Mouse (Mus musculus): ENCODE results near the gene Birc6. TPM values are rescaled to one million over a fixed set of nuclear protein-coding genes. Genes with fewer than 3 reads are reported as not detected.

The Birc6 gene
- total RNA-seq, 2 experiments from 2014 or later: 94.9 to 103 TPM

DNA sequence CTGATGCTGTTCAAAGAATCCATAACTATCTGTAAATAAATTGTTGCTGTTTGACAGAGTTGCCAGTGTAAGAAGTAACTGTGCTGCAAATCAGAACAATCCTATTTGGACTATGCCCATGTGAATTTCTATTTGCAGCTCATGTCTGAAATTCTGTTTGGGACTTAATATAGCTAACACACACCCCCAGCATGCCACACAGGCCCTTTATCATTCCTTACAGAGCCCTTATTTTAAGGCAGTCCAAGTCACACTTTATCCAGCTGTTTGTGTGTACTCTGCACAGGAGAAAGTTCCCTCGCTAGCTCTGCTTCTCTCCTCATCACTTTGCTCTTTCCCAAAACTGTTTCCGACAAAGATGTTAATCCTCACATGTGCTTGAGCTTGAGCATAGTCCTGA, 15.5 kb downstream of the Birc6 start:
- intact Hi-C loops (cut with DNase I): no loop called here

DNA sequence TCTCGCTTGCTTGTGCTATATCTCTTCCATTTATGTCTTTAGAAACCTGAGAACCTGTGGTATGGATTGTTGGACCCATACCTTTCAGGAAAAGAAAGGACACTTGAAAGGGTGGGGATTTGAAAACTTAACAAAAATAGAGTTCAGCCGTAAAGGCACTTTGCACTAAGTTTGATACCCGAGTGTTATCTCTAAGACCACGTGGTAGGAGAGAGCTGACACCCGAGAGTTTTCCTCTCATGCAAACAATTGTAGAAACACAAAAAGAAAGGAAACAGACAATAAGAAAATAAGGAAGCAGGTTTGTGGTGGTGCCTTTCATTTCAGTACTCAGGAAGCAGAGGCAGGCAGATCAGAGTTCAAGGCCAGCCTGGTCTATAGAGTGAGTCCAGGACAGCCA, 26.0 kb downstream of the Birc6 start:
- intact Hi-C loops (cut with DNase I): no loop called here
- DNase-seq: no peak

More for the DNA sequence above, 15.5 kb downstream of the Birc6 start:
- no peak for DNase-seq

DNA sequence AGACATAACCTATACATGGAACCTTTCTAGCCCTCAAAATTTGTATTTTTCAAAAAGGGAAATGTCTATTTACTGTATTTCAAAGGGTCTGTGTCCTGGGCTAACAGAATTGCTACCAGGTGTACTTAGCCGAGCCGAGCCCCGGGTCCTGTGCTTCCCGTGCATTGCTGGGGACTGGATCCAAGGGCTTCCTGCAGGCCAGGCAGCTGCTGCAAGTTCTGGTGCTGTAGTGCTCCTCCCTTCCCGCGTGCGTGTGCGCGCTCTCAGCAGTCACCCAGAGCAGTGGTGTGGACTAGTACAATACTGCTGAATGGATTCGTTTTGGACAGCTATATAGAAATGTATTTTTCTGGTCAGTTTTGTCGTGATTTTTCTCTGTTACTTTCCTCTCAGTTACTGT, 31.8 kb downstream of the Birc6 start:
- intact Hi-C loops (cut with DNase I): no loop called here
- DNase-seq: no peak

DNA sequence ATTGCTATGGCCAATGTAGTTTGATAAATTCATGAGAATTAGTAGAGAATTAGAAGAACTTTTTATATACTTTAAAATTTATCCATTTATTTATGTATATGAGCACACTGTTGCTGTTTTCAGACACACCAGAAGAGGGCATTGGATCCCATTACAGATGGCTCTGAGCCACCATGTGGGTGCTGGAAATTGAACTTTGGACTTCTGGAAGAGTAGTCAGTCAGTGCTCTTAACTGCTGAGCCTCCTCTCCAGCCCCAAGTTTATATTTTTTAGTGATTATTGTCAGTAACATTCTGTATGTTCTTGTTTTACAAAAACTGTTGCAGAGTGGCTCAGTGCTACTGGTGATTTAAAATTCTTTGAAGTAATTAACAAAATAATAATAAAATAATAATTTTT, 36.1 kb downstream of the Birc6 start:
- intact Hi-C loops (cut with DNase I): no loop called here
- DNase-seq: no peak

DNA sequence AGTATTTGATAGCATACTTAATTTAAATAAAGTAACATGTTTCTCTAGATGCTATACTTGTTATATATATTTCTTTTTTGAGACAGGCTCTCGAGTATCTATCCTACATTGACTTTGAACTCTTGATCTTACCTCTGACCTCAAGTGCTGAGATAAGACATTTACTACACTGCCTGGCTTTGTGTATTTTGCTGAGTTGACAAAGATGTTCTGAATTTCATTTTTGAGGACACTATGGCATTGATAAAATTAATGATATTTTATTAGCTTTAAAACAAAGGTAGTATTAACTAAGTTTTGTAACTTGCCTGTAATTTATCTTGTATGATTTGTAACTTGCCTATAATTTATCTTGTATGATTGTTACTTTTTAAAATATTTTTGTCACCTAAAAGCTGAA, 41.1 kb downstream of the Birc6 start:
- no peak for DNase-seq
- intact Hi-C loops (cut with DNase I): no loop called here

DNA sequence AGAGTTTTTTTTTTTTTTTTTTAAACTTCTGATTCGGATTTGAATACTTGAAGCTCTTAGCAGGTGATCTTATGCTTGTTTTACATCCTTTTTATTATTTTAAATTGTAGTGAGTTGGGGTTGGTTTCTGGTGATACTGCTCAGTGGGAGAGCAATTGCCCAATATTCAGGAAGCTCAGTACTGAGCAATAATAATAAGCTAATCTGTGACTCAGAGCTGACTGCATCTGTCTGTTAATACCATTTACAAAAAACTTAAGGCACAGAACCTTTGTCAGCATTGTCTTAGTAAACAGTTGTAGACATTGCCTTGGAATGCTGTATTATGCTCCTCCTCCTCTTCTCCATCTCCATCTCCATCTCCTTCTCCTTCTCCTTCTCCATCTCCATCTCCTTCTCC, 42.5 kb downstream of the Birc6 start:
- no peak for DNase-seq

DNA sequence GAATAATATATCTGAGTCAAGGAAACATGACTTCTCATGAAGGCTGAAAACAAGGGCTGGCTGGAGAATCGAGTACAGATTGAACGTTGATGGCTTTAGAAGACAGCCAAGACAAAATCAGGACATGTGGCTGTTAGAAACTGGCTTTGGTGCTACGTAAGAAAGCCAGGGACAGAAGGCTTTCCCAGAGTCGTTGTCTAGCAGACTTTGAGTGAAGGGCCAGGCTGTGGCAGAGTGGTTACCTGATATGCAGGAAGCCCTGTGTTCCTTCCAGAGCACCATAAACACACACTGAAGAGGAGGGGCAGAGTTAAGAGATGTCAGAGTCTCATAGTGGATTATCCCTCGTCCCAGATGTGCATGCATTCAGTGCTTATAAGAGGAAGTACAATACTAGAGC, 49.1 kb downstream of the Birc6 start:
- intact Hi-C loops (cut with DNase I): no loop called here
- DNase-seq: no peak

More for the DNA sequence above, 42.5 kb downstream of the Birc6 start:
- intact Hi-C loops (cut with DNase I): no loop called here

DNA sequence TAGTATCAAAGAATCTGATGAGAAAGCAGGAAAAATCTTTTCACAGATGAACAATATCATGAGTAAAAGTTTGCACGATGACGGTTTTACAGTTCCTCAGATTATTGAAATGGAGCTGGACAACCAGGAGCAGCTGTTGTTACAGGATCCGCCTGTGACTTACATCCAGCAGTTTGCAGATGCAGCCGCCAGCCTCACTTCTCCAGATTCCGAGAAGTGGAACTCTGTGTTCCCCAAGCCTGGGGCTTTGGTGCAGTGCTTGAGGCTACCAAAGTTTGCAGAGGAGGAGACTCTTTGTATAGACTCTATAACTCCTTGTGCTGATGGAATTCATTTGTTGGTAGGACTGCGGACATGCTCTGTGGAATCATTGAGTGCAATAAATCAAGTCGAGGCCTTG, 51.5 kb downstream of the Birc6 start:
- intact Hi-C loops (cut with DNase I): no loop called here
- no peak for DNase-seq

DNA sequence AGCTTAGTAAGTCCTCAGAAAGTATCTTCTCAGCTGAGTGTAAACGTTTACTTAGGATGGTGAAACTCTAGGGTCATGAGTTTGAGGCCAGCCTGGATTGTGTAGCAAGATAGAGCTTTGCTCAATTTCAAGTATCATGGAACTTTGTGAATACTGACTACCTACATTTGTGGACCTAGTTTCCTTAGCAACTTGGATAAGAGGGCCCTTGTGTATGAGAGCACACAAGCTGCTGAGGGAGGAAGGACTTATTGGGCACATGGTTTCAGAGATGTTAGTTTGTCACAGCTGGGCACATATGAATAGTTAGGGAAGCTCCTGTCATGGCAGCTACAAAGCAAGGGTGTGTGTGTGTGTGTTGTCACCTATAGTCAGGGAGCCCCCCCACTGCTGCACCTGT, 52.6 kb downstream of the Birc6 start:
- intact Hi-C loops (cut with DNase I): no loop called here
- DNase-seq: no peak

DNA sequence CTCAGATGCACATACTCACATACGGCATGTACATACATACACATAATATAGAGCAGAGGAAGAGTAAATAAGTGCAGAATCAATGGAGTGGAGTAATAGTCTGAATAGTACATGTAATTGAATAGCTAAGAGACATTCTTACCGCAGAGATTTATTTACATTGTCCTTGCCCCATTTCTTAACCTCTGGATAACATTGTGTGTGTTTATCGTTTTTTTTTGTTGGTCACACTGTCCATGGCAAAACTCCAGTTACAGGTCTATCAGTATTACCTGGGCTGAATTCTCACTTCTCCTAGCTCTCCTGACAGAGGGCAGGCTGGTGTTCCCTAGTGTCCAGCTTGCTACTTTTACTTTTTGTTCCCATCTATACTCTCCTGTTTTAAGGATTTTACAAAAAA, 58.7 kb downstream of the Birc6 start:
- no peak for DNase-seq
- intact Hi-C loops (cut with DNase I): no loop called here

DNA sequence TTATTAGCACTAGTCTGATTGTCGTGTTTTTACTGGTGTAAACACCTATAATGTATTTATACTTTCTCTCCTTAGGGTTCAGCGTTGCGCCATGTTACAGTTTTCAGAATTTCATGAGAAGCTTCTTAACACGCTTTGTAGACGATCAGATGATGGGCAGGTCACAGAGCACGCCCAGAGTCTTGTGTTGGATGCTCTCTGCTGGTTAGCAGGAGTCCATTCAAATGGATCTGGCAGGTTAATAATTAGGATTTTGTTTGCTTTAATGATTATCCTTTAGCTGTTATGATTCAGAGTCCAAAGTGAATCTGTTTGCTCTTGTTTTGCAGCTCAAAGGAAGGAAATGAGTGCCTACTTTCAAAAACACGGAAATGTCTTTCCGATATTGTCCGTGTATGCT, 70.8 kb downstream of the Birc6 start:
- DNase-seq: no peak
- intact Hi-C loops (cut with DNase I): loop anchor here (10.0 kb wide), 1 partner anchor 104 kb away; no protein-coding TSS in a partner anchor

DNA sequence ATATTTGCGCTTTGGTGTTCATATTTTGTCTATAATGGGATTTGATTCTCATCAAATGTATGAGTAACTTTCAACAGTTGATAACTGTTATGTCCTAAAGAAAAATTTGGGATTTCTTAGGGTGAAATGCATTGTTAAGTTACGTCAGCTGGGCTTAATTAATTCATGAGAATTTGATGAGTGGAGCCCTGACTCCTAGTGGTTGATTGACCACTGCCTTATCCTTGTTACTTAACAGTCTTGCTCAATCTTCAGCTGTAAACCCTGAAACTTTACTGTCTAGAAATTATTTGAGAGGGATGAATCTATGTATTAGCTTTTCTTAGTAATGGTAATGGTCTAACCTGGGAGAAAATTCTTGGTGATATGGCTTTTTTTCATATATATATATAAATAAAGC, 71.3 kb downstream of the Birc6 start:
- intact Hi-C loops (cut with DNase I): loop anchor here (10.0 kb wide), 1 partner anchor 105 kb away; no protein-coding TSS in a partner anchor

DNA sequence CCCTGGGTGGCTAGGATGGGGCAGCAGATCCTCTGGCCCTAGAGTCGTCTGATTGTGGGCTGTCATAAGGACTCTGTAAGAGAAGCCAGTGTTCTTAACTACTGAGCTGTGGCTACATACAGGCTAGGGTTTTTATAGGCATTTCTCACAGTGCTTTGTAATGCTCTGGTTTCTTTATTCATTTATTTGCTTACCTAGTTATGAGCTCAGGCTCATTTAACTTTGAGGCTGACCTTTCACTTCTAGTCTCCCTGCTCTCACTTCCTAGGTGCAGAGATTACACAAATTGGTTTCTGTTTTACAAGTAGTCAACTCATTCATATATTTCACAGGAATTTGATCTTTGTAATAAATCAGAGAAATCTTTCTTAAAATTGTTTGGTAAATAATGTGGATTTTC, 73.1 kb downstream of the Birc6 start:
- intact Hi-C loops (cut with DNase I): no loop called here
- no peak for DNase-seq

More for the DNA sequence above, 71.3 kb downstream of the Birc6 start:
- DNase-seq: no peak

DNA sequence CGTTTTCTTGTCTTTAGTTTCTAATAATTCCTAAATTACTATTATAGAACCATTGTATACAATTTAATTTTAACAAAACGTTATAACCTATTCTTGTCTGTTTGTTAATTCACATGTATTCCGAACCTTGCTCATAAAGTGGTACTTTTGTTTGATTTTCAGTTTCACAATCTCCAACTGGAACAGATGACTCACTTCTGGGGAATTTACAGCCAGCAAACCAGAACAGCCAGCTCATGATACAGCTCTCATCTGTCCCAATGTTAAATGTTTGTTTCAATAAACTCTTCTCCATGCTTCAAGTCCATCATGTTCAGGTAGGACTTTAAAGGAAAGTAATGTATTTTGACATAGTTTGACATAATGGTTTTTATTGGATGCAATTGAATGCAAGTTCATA, 102.7 kb downstream of the Birc6 start:
- DNase-seq: no peak
- intact Hi-C loops (cut with DNase I): no loop called here

DNA sequence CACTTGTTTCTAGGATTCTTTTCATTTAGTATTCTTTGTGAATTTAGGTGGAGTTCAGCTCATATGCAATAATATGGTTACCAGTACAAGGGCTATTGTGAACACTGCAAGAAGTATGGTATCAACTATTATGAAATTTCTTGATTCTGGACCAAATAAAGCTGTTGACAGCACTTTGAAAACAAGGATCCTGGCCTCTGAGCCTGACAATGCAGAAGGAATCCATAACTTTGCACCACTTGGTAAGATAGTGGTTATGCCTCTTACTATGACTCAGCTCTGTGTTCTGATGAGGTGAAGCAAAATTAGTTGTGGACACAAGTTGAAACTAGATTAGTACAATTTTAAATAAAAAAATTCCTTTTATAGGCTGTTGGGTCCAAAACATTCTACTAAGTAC, 114.3 kb downstream of the Birc6 start:
- no peak for DNase-seq
- intact Hi-C loops (cut with DNase I): no loop called here

DNA sequence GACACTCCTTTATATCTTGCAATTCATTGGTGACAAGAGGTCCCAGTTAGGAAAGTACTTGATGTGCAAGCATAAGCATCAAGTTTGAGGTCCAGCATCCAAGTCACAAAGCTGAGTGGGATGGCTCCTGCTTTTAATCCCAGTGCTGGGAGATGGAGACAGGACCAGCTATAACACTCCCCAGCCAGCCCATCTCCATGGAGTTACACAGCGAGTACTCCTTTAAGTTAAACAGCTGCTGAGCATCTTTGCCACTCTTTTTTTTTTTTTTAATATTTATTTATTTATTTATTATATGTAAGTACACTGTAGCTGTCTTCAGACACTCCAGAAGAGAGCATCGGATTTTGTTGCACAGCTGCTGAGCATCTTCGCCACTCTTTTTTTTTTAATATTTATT, 130.3 kb downstream of the Birc6 start:
- intact Hi-C loops (cut with DNase I): no loop called here
- no peak for DNase-seq

DNA sequence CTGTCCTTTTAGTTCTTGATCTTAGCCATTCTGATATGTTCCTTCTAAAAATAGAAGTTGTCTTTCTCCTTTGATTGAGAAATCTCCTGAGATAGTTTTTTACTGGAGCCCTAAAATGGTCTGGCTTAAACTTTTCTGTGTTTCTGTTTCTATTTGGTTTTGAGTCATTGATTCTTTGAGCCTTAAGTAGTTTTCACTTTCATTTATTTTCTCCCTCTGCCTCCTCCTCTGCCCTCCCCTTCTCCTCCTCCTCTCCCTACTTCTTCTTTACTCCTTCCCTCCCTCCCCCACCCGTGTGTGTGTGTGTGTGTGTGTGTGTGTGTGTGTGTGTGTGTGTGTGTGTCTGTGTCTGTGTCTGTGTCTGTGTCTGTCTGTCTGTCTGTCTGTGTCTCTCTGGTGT, 139.9 kb downstream of the Birc6 start:
- intact Hi-C loops (cut with DNase I): no loop called here
- DNase-seq: no peak

DNA sequence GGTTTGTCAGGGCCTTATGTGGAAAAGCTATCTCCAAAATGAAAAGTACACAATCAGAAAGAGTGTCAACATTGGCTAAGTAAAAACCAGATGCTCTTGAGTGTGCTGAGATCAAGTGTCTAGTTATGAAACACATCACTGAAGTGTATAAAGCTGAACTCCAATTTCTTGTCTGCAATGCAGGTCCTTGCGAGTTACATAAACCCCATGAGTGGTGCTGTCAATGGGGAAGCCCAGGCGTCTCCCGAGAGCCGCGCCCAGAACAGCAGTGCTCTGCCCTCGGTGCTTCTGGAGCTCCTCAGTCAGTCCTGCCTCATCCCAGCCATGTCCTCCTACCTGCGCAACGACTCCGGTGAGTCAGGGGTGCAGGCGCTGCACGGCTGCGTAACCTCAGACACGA, 141.9 kb downstream of the Birc6 start:
- intact Hi-C loops (cut with DNase I): loop anchor here (10.0 kb wide), 1 partner anchor 705 kb away; no protein-coding TSS in a partner anchor
- DNase-seq: no peak

DNA sequence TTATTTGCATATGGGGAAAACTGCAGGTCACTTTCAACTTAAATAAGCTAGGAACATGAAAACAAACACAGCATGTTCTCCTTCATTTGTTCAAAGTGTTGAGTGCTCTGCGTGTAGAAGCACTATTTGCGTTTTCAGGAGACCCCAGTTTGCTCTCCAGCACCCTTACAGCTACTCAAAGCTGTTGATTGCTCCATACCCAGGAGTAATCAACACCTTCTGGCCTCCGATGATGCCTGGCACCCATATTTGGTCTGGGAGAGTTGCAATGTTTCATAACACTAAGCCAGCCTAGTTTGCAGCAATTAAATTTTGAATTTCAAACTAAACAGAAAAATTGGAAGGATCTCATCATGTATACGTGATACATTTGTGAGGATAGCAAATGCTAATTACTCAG, 144.4 kb downstream of the Birc6 start:
- no peak for DNase-seq
- intact Hi-C loops (cut with DNase I): loop anchor here (10.0 kb wide), 1 partner anchor 702 kb away; no protein-coding TSS in a partner anchor

DNA sequence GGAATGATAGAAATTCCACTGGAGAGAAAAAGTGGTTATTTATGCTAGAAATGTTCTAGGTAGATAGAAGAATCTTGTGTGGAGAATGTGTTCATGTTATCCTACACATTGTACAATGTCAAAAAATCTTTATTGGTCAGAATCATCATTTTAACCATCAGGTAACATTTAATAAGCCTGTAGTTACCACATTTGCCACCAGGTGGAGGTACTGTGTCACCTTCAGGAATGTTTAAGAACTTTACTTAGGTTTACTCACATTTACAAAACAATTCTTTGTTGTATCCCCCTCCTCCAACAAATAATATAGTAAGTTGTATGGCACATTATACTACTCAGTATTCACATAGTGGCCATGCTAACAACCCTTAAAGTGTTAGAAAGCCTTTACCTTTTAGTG, 145.2 kb downstream of the Birc6 start:
- peak; percentile 7 to 58 for DNase-seq
- intact Hi-C loops (cut with DNase I): loop anchor here (10.0 kb wide), 1 partner anchor 702 kb away; no protein-coding TSS in a partner anchor

DNA sequence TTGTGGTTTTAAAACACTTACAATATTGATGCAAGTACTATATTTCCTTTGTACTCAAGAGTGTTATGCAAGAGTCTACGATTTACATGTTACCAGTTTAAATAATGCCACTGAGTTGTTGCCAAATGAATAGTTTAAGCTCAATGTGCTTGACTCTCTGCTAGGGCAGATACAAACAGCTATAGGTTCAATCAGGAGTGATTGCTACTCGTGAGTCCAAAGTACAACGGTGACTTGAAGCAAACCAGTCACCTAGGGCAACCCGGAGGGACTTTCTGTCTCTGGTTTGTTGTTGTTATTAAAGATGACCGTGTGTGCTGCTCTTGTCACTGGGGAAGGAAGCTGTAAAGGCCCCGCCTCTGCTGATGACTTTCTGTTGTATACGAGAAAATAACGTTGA, 150.0 kb downstream of the Birc6 start:
- DNase-seq: no peak
- intact Hi-C loops (cut with DNase I): loop anchor here (10.0 kb wide), 1 partner anchor 697 kb away; no protein-coding TSS in a partner anchor

DNA sequence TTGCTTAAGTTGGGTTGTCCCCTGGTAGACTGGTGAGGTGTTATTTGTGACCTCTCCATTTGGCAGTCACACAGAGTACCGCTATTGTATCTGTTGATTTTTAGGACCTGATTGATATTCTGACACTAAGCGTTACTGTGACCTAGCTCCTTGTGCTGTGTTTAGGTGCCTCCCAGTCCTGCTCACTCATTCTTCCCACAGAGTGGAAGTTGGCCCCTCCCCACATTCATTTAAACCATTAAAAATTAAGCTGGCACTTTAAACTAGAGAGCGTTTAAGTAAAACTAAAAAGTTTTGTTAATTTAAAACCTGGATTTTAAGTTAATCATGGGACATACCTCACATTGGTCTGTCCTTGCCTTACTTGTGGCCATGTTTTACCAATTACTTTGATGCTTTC, 156.8 kb downstream of the Birc6 start:
- no peak for DNase-seq
- intact Hi-C loops (cut with DNase I): no loop called here

DNA sequence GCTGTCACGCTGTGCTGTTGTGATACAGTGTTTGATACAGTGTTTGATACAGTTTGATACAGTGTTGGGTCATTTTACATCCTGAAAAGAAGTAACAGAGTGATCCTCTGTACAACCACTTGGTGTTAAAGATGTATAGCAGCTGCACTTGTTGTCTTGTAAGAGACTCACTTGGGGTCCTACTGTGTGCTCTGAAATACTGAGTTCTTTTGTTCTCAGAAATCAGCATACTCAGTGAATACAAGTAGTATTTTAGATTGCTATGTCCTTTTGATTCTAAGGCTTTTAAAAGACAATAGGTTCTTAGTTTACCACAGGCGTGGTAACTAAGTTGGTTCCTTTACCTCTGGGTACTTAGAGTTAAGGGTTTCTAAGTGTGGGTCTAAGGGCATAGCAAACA, 160.5 kb downstream of the Birc6 start:
- no peak for DNase-seq
- intact Hi-C loops (cut with DNase I): no loop called here

Measured in heart, postnatal 14 days (tissue).